Mouse (Mus musculus): Measurements from ENCODE around the gene Ak7. TPM values are rescaled to one million over a fixed set of nuclear protein-coding genes. Genes with fewer than 3 reads are reported as not detected.

Gene Ak7
- polyA plus RNA-seq, 1 experiment from 2014 or later: not detected

DNA sequence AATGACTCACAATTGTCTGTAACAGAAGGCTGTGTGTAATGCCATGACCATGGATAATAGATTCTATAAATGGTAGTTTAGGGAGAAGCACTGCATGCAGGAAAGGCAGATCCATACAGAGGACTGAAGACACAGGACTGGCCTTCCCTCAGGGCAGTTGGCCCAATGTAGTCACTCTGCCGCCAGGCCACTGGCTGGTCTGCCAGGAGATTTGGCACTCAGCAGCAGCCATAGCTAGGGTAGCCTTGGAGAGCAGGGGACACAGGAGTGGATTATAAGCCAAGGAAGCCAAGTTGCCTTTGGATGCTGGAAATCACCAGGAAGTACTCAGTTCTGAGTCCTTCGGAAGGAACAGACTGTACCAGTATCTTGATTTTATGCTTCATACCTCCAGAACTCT, 11.8 kb upstream of the Ak7 start:
- ChIA-PET CTCF (no interaction called here), POLR2A (no interaction called here)
- no peaks in the 10 kb centered on the region for H3K27me3 ChIP-seq
- no peak for TF ChIP-seq CTCF (IDR thresholded peaks at IDR 0.05)
- ATAC-seq: no peak
- in situ Hi-C loops (cut with MboI; ENCODE audit: low pct_unique_long_range_greater_than_20kb): no loop called here
- DNase-seq (ENCODE audit: low read depth, low spot score): no peak

DNA sequence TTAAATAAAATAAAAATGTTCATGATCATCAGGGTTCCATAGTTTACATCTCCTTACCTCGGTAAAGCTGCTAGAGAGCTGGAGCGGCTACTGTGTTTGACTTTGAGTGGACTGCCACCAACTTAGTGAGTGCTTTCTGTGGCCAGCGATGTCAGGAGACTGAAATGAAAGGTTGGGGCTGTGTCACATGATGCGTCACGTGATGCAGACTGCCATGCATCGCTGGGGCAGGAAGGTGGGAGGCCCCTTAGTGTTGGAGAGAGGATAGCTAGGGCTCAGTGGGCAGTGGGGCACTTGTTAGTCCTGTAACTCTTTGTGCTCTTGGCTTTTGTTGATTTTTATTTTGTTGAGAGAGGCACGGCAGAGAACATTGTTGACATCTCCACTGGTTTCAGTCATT, 9.9 kb upstream of the Ak7 start:
- H3K27me3 ChIP-seq: no peaks in the 10 kb centered on the region
- ChIA-PET POLR2A (no interaction called here), CTCF (no interaction called here)
- in situ Hi-C loops (cut with MboI; ENCODE audit: low pct_unique_long_range_greater_than_20kb): no loop called here
- no peak for TF ChIP-seq CTCF (IDR thresholded peaks at IDR 0.05)
- no peak for ATAC-seq
- DNase-seq (ENCODE audit: low read depth, low spot score): no peak

DNA sequence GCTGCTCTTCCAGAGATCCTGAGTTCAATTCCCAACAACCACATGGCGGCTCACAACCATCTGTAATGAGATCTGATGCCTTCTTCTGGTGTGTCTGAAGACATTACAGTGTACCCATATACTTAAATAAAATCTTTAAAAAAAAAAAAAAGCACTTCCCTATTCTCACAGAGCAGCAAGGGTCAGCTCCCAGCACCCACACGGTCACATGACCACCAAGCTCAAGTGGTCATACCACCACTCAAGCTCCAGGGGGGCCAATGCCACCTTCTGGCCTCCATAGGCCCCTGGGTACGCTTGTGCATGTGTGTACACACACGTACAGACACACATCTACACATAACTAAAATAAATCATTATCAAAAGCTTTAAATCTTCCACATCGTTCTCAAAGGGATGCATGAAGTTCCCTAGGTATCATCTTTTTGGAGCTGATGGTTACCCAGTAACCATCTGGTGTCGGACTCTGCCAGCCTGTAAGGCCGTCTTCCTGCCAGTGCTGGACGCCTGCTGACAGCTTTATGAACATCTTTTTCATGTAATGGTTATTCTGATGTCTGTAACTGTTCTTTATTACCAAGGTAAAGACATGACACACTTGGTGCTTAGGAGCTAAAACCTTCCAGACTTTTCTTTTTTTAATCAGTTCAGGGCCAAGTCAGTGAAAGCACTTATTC, 8.5 kb upstream of the Ak7 start:
- ChIA-PET CTCF (no interaction called here), POLR2A (no interaction called here)
- in situ Hi-C loops (cut with MboI; ENCODE audit: low pct_unique_long_range_greater_than_20kb): no loop called here
- TF ChIP-seq CTCF (IDR thresholded peaks at IDR 0.05): no peak
- DNase-seq (ENCODE audit: low read depth, low spot score) (no peak), ATAC-seq (no peak)
- no peaks in the 10 kb centered on the region for H3K27me3 ChIP-seq

DNA sequence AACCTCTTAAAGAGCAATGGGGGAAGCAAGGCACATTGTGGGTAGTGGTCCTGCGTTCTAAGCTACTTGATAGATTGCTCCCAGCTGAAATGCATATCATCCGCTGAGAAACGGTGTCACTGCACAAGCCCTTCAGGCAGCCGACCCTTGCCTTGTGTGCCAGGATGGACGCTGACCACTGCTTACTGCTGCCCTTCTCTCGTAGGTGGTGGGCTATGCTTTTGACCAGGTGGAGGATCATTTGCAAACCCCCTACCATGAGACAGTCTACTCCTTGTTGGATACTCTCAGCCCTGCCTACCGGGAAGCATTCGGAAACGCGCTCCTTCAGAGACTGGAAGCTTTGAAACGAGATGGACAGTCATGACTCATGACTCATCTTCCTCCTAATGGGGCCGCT, 5.3 kb upstream of the Ak7 start:
- ATAC-seq (no peak), DNase-seq (ENCODE audit: low read depth, low spot score) (no peak)
- CTCF ChIA-PET: no interaction called here
- H3K27me3 ChIP-seq: no peaks in the 10 kb centered on the region
- in situ Hi-C loops (cut with MboI; ENCODE audit: low pct_unique_long_range_greater_than_20kb): no loop called here
- POLR2A ChIA-PET: no interaction called here
- no peak for TF ChIP-seq CTCF (IDR thresholded peaks at IDR 0.05)

DNA sequence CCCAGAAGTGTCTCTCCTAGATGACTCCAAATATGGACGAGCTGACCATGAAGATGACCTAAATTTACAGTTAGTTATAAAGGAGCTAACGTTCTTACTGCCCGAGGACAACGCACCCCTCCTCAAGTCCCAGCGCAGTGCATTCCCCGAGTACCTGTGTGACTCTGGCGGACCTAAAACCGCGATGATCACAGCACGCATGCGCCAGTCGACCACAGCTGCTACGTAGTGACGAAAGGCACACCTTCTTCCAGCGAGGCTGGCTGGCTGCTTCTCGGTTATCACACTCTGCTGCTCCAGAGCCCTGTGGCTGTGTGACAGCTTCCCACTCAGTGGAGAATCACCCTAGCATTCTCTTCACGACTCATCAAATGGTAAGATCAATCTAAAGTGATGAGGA, 12.8 kb downstream of the Ak7 start:
- in situ Hi-C loops (cut with MboI; ENCODE audit: low pct_unique_long_range_greater_than_20kb): no loop called here
- ChIA-PET CTCF (no interaction called here), POLR2A (no interaction called here)
- ATAC-seq (no peak), DNase-seq (ENCODE audit: low read depth, low spot score) (no peak)
- H3K27me3 ChIP-seq: no peaks in the 10 kb centered on the region
- TF ChIP-seq CTCF (IDR thresholded peaks at IDR 0.05): no peak

DNA sequence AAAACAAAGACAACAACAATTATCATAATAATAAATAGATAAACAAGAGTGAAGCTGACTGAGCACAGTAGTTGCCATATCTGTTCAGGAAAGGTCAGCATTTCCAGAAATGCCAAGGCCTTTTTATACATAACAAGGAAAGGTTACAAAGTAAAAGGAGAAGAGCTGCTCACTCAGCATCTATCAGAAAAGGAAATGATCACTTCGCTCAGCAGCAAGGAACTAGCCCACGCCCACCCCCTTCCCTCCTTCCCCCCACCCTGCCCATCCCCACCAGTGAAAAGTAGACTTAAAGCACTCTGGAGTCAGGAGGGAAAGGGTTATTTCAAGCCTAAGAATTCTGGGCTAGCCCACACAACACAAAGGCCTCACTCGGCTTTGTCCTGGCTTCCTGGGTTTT, 14.4 kb downstream of the Ak7 start:
- no peaks in the 10 kb centered on the region for H3K27me3 ChIP-seq
- DNase-seq (ENCODE audit: low read depth, low spot score): no peak
- ChIA-PET CTCF (no interaction called here), POLR2A (no interaction called here)
- TF ChIP-seq CTCF (IDR thresholded peaks at IDR 0.05): no peak
- no peak for ATAC-seq
- in situ Hi-C loops (cut with MboI; ENCODE audit: low pct_unique_long_range_greater_than_20kb): no loop called here

DNA sequence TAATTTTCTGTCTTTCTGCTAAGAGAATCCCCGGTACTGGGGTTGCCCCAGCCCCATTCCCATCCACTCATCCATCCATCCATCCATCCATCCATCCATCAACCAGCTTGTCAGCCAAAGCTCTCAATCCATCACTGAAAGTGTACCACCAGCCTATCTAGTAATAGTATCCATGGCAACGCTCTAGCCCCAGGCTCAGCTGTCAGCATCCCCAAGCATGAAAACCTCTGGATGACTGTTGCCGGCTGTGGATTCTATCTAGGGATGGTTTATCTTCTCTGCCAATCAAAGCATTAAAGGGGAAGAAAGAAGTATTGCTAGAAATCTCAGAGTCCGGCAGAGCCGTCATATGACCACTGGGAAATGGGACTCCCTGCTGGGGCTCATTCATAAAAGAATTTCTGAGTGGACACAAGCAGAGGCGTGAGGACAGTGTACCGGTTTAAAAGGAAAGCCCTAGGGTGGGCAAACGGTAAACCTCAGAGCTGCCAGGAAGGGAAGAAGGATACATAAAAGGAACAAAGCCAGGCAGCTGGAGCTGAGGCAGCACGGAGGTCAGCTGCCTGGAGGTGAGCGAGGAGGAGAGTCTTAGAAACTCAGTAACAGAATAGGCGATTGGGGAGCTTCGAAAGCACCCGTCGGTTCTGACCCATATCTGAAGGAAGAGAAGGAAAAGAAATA, 15.8 kb downstream of the Ak7 start:
- CTCF ChIA-PET: no interaction called here
- POLR2A ChIA-PET: no interaction called here
- in situ Hi-C loops (cut with MboI; ENCODE audit: low pct_unique_long_range_greater_than_20kb): no loop called here
- H3K27me3 ChIP-seq: no peaks in the 10 kb centered on the region
- TF ChIP-seq CTCF (IDR thresholded peaks at IDR 0.05): no peak
- no peak for DNase-seq (ENCODE audit: low read depth, low spot score)
- no peak for ATAC-seq

DNA sequence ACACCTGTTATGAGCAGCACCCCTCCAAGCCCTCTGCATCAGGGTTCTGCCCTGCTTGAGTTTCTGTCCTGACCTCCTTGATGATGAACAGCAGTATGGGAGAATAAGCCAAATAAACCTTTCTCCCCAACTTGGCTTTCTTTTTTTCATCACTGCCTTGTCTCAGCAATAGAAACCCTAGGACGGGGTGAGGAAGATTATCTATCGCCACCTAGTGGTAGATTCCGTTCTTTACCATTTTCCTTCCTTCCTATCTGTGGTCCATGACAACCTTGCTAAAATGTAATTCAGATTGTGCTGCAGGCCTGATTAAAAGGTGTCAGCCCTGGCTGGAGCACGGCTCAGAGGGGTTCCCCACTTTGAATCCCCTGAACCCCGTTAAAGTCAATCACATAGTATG, 16.9 kb downstream of the Ak7 start:
- in situ Hi-C loops (cut with MboI; ENCODE audit: low pct_unique_long_range_greater_than_20kb): no loop called here
- peak; percentile 68 for TF ChIP-seq CTCF (IDR thresholded peaks at IDR 0.05)
- no peak for DNase-seq (ENCODE audit: low read depth, low spot score)
- ChIA-PET CTCF (no interaction called here), POLR2A (no interaction called here)
- H3K27me3 ChIP-seq: no peaks in the 10 kb centered on the region
- peak; percentile 76 for ATAC-seq

DNA sequence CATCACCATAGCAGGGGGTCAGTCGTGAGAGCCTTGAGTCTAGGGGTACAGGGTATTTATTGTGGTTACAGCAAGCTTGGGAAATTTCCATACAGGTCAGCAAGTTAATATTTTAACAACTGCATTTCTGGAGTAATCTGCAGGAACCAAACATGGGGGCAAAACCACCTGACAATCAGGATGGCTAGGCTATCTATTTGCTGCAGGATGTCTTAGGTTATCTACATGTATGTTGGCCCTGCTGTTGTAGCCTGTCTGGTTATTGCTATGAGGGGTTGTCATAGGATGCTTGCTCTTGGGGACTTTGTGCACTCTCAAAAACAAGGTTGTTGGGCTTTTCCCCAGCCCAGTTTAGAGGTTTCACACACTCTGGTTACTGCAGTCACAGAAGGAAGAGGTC, 18.8 kb downstream of the Ak7 start:
- ChIA-PET CTCF (no interaction called here), POLR2A (no interaction called here)
- ATAC-seq (no peak), DNase-seq (ENCODE audit: low read depth, low spot score) (no peak)
- in situ Hi-C loops (cut with MboI; ENCODE audit: low pct_unique_long_range_greater_than_20kb): loop anchor here (5.0 to 25.0 kb wide), 2 partner anchors 227 to 662 kb away; no protein-coding TSS in a partner anchor
- no peak for TF ChIP-seq CTCF (IDR thresholded peaks at IDR 0.05)
- no peaks in the 10 kb centered on the region for H3K27me3 ChIP-seq

DNA sequence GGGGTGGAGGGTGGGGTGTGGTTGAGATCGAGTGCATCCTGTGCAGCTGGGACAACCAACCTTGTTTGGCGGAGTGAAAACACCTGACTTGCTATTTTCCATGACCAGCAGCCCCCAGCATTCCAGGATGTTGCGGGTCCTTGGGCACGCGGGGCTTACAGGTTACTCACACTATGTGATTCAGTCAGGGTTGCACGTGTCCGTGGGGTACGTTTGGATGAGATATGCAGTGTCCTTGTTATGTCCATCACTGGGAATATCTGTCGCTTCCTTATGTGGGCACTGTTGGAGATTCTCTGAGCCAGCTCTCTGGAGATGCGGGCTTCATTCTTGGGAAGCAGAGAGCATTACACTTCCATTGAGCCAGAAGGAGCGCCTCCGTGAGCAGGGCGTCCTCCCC, 20.0 kb downstream of the Ak7 start:
- DNase-seq (ENCODE audit: low read depth, low spot score) (no peak), ATAC-seq (no peak)
- H3K27me3 ChIP-seq: no peaks in the 10 kb centered on the region
- ChIA-PET CTCF (no interaction called here), POLR2A (no interaction called here)
- in situ Hi-C loops (cut with MboI; ENCODE audit: low pct_unique_long_range_greater_than_20kb): loop anchor here (5.0 to 25.0 kb wide), 2 partner anchors 228 to 663 kb away; no protein-coding TSS in a partner anchor
- no peak for TF ChIP-seq CTCF (IDR thresholded peaks at IDR 0.05)

DNA sequence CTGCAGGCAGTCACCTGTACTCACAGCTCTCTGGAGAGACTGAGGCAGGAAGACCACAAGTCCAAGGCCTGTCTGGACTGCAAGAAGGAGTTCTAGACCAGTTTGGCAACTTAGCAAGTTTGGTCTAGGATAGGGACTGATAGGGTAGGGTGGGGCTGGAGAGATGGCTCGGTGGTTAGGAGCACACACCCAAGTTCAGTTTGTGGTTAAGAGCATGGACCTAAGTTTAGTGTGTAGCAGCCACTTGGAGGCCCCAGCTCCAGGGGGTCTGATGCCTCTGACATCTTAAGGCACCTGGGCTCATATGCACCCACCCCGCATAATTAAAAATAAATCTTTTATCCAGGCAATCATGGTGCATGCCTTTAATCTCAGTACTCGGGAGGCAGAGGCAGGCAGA, 21.5 kb downstream of the Ak7 start:
- POLR2A ChIA-PET: interaction anchor here (0.5 kb wide), 1 partner anchor 113 kb away, joined by 4 read pairs; no protein-coding TSS in a partner anchor

More for the DNA sequence above, 21.5 kb downstream of the Ak7 start:
- TF ChIP-seq CTCF (IDR thresholded peaks at IDR 0.05): no peak
- H3K27me3 ChIP-seq: no peaks in the 10 kb centered on the region
- in situ Hi-C loops (cut with MboI; ENCODE audit: low pct_unique_long_range_greater_than_20kb): loop anchor here (5.0 to 25.0 kb wide), 2 partner anchors 230 to 665 kb away; no protein-coding TSS in a partner anchor
- CTCF ChIA-PET: interaction anchor here (0.6 to 1.4 kb wide), 3 partner anchors 10 to 115 kb away, joined by 3 to 4 read pairs (median 3); no protein-coding TSS in a partner anchor
- no peak for ATAC-seq
- no peak for DNase-seq (ENCODE audit: low read depth, low spot score)

Measured in Patski (cell line).